Mouse (Mus musculus) Patski (cell line): ENCODE results near the gene Oat. TPM values are rescaled to one million over a fixed set of nuclear protein-coding genes. Genes with fewer than 3 reads are reported as not detected.

ENCODE experiments used
- ATAC-seq: fragments of 100-300 bp; one replicate; pipeline ENCODE4 v1.8.0; 2021
- CTCF ChIA-PET: fragments of 350-600 bp; sonication (Branson Sonifier 250); formaldehyde crosslinking; loops from one replicate; lab custom pipeline; 2022; ENCODE audit warnings: inconsistent platforms; lab: Charles Lee
- POLR2A ChIA-PET: fragments of 350-600 bp; sonication (Branson Sonifier 250); formaldehyde crosslinking; loops from one replicate; lab custom pipeline; 2022; ENCODE audit warnings: antibody characterized with exemption, inconsistent platforms; lab: Charles Lee
- DNase-seq: peaks from one replicate; pipeline ENCODE4 v3.0.0-alpha.2; 2011; ENCODE audit warnings: low read depth, low spot score
- H3K27me3 ChIP-seq: fragments of 371-371 bp; one replicate; pipeline ENCODE4 v1.5.1; 2021
- CTCF ChIP-seq: fragments of 100-300 bp; IDR thresholded peaks from one replicate; pipeline ENCODE4 v1.5.1; 2021
- in situ Hi-C: fragments of 300-500 bp; cut with MboI; formaldehyde crosslinking; loops from 3 replicates; pipeline ENCODE4 v1.11.1; 2018; ENCODE audit warnings: low pct_unique_long_range_greater_than_20kb, mixed read lengths
- polyA plus RNA-seq: library from polyadenylated mRNA; unstranded; gene quantifications from one replicate; pipeline ENCODE4 v1.2.3, GENCODE M21; 2021

Oat gene
- polyA plus RNA-seq, 1 experiment from 2014 or later, result 464 TPM

DNA sequence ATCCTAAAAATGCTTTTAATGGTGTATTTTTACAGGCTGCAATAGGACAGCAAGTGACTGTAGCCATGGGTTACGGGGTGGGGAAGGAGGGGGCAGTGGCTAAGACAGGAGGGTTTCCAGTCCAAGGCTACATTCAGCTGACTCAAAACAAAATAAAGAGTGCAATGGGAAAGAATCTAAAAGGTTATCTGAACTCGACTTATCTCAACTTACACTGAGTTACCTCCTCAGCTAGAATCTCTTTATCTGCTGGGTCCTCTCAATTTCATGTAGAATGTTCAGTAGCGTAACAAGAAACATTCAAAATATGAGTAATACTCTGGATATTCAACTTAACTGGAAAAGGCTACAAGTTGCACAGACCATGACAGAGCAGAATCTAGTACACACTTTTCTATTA is 3.5 kb downstream of the Oat start:
- POLR2A ChIA-PET, result interaction anchor here (0.7 to 1.3 kb wide), 2 partner anchors 18 to 441 kb away, joined by 3 read pairs; no protein-coding TSS in a partner anchor
- CTCF ChIA-PET, result interaction anchor here (1.4 kb wide), 1 partner anchor 66 kb away, joined by 5 read pairs; no protein-coding TSS in a partner anchor
- no peak for TF ChIP-seq CTCF
- in situ Hi-C loops, result loop anchor here (5.0 to 25.0 kb wide), 3 partner anchors 50 to 1010 kb away; partner anchors contain the start of genes Bub3 and Fam53b
- H3K27me3 ChIP-seq, result no peaks in the 10 kb centered on the region
- DNase-seq (no peak), ATAC-seq (no peak)

GRCm38 (mm10) chr7:132571481-132571880 is 4.7 kb downstream of the Oat start:
- ATAC-seq (peak; percentile 20), DNase-seq (no peak)
- ChIA-PET CTCF (interaction anchor here (1.3 to 1.5 kb wide), 3 partner anchors 11 to 19 kb away, joined by 4 to 5 read pairs (median 4); no protein-coding TSS in a partner anchor), POLR2A (interaction anchor here (0.6 to 1.3 kb wide), 3 partner anchors 16 to 200 kb away, joined by 3 read pairs; no protein-coding TSS in a partner anchor)
- no peak for TF ChIP-seq CTCF
- in situ Hi-C loops, result loop anchor here (5.0 to 25.0 kb wide), 3 partner anchors 51 to 1009 kb away; partner anchors contain the start of genes Bub3 and Fam53b
- no peaks in the 10 kb centered on the region for H3K27me3 ChIP-seq

GRCm38 (mm10) chr7:132570071-132570470 is 6.1 kb downstream of the Oat start:
- no peak for TF ChIP-seq CTCF

DNA sequence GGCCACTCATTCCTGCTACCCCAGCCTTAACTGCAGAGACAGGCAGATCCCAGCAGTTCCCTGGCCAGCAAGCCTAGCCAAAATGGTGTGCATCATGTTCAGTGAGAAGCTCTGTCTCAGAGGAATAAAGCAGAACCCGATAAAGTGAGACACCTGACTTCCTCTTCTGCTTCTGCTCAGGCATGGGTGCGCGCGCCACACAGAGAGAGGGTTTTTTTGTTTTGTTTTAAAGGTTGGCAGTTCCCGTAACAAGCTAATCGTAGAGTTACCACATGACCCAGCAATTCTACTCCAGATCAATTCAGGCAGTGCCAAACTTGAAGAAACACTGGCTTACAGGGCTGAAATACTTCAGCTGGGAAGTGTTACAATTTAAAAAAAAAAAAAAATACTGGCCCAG is 7.4 kb downstream of the Oat start:
- TF ChIP-seq CTCF, result no peak

More at GRCm38 (mm10) chr7:132570071-132570470, 6.1 kb downstream of the Oat start:
- no peak for ATAC-seq
- ChIA-PET POLR2A (interaction anchor here (1.7 kb wide), 1 partner anchor 11 kb away, joined by 5 read pairs; no protein-coding TSS in a partner anchor), CTCF (no interaction called here)
- no peaks in the 10 kb centered on the region for H3K27me3 ChIP-seq
- DNase-seq, result no peak
- in situ Hi-C loops, result loop anchor here (5.0 to 25.0 kb wide), 3 partner anchors 52 to 1008 kb away; partner anchors contain the start of genes Bub3 and Fam53b

DNA sequence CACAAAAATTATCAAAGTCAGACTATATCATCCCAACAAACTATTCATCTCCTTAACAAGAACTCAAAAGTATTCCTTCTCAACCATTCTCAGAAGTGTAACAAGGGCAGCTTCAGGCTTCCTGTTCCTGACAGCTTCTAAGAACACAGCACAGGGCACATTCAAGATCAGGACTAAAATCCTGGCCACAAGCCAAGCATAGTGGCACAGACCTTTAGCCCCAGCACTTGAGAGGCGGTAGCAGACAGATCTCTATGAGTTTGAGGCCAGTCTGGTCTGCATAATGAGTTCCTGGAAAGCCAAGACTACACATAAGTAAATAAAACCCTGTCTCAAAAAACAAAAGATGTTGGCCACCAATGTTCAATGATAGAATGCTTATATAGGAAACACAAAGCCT is 10.4 kb downstream of the Oat start:
- H3K27me3 ChIP-seq, result no peaks in the 10 kb centered on the region
- ATAC-seq (no peak), DNase-seq (no peak)
- TF ChIP-seq CTCF, result no peak
- POLR2A ChIA-PET, result no interaction called here
- CTCF ChIA-PET, result interaction anchor here (1.6 kb wide), 1 partner anchor 73 kb away, joined by 3 read pairs; no protein-coding TSS in a partner anchor
- in situ Hi-C loops, result loop anchor here (25.0 kb wide), 1 partner anchor 1004 kb away; the partner anchor contains the start of gene Bub3

More for the DNA sequence above, 7.4 kb downstream of the Oat start:
- in situ Hi-C loops, result loop anchor here (25.0 kb wide), 1 partner anchor 1007 kb away; the partner anchor contains the start of gene Bub3
- no peak for ATAC-seq
- DNase-seq, result no peak
- CTCF ChIA-PET, result no interaction called here
- no peaks in the 10 kb centered on the region for H3K27me3 ChIP-seq
- POLR2A ChIA-PET, result interaction anchor here (0.7 to 1.7 kb wide), 2 partner anchors 9 to 1125 kb away, joined by 4 to 5 read pairs; no protein-coding TSS in a partner anchor

DNA sequence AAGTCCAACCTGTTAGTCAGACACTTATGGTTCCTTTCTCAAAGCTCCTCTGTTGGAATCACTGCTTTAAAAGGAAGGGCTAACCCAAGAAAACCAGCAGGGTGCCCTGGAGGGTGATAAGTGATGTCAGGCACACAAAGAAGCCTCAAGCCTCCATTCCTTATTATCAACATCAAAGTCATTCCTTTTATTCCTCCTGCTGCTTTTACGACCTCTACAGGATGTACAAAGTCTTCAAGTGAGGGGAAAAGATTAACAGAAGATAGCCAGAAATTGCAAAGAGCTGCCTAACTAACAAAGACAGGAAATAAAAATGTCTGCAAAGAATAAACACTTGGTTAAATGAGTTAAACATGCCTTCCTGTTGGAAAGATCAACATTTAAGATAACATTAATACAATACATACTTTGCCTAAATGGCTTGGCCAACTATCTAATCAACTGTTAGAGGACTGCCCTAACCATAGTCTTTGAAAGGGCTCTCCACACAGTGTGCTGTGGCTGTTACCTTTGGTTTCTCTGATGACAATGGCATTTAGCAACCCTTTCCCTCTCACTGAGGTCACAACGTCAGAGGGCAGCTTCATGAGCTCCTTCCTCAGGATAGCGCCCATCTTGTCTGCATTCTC is 16.9 kb downstream of the Oat start:
- ChIA-PET POLR2A (interaction anchor here (0.6 to 1.4 kb wide), 3 partner anchors 8 to 293 kb away, joined by 3 to 8 read pairs (median 5); no protein-coding TSS in a partner anchor), CTCF (interaction anchor here (1.5 kb wide), 2 partner anchors 8 to 12 kb away, joined by 3 to 5 read pairs; no protein-coding TSS in a partner anchor)
- TF ChIP-seq CTCF, result no peak
- ATAC-seq (no peak), DNase-seq (no peak)
- no peaks in the 10 kb centered on the region for H3K27me3 ChIP-seq
- in situ Hi-C loops, result loop anchor here (5.0 to 25.0 kb wide), 2 partner anchors 332 to 997 kb away; partner anchors contain the start of gene Bub3

GRCm38 (mm10) chr7:132558141-132558736 is 18.0 kb downstream of the Oat start:
- CTCF ChIA-PET, result interaction anchor here (1.5 kb wide), 1 partner anchor 9 kb away, joined by 3 read pairs; no protein-coding TSS in a partner anchor
- in situ Hi-C loops, result loop anchor here (5.0 to 25.0 kb wide), 2 partner anchors 331 to 996 kb away; partner anchors contain the start of gene Bub3
- no peaks in the 10 kb centered on the region for H3K27me3 ChIP-seq
- POLR2A ChIA-PET, result no interaction called here
- no peak for TF ChIP-seq CTCF
- ATAC-seq (no peak), DNase-seq (no peak)

GRCm38 (mm10) chr7:132556575-132556974 is 19.6 kb downstream of the Oat start:
- ChIA-PET POLR2A (no interaction called here), CTCF (interaction anchor here (1.2 to 2.0 kb wide), 2 partner anchors 8 to 10 kb away, joined by 3 to 7 read pairs; no protein-coding TSS in a partner anchor)
- DNase-seq, result no peak
- no peak for ATAC-seq
- H3K27me3 ChIP-seq, result no peaks in the 10 kb centered on the region
- no peak for TF ChIP-seq CTCF
- in situ Hi-C loops, result loop anchor here (5.0 to 25.0 kb wide), 2 partner anchors 329 to 994 kb away; partner anchors contain the start of gene Bub3

DNA sequence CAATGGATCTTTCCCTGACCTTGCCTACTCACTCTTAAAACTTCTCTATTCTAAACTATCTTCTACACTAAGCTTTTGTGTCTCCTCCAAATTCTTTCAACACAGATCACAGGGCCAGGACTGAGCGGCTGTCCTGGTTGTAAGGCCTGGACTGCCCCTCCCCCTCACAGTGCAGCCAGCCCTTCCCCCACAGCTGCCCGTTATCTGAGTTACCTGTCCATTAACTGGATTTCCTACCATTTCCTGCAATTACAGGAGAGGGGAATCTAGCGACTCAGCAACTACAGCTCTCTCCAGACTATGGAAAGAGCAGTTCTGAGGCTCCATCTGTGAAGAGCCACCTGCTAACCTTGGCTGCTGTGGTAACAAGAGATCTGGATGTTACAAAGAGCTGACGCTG is 20.3 kb downstream of the Oat start:
- no peak for TF ChIP-seq CTCF
- POLR2A ChIA-PET, result no interaction called here
- no peaks in the 10 kb centered on the region for H3K27me3 ChIP-seq
- ATAC-seq (no peak), DNase-seq (no peak)
- CTCF ChIA-PET, result interaction anchor here (1.2 to 2.0 kb wide), 2 partner anchors 9 to 11 kb away, joined by 3 to 7 read pairs; no protein-coding TSS in a partner anchor
- in situ Hi-C loops, result loop anchor here (5.0 to 25.0 kb wide), 2 partner anchors 329 to 994 kb away; partner anchors contain the start of gene Bub3
